In the genomic region with DNA sequence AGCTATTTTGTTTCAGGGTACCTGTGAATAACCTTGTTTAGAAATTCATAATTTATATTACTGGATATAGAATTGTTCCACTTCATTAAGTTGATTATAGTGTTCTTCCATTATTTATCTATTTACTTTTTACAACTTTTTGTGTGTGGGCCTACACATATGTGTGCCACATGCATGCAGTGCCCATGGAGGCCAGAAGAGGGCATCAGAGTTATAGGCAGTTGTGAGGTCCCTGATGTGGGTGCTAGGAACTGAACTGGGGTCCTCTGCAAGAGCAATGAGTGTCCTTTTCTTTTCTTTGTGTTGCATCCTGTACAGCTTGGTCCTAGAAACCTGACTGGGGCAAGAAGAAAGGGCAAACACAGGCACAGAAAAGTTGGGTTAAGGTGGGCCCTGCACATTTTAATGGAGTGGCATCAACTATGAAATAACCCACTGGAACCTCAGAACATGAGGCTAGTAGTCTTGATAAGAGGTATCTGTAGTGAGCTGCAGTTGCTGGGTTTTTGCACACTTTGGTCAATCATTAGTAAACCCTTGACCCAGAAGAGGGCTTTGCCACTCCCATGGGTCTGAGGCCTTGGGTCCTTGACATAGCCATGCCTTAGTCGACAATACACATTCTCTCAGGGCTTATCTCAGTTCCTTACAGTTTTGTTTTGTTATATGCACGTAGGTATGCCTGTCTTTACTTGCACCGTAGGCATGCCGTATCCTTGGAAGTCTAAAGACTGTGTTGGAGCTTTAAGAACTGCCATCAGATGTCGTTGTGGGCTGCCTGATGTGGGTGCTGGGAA, we compare ENCODE assay signal across 14 mouse cellular contexts. TPM values are rescaled to one million over a fixed set of nuclear protein-coding genes. Genes with fewer than 3 reads are reported as not detected.
A peak's percentile ranks its signal among the peaks of the same experiment; 100 is the strongest.
DNase-seq lines count a peak whose midpoint lies in the region; ATAC-seq and TF ChIP-seq lines count a peak whose summit lies in the region.
"Had no signal": no experiment of that assay in that cellular context is flagged by ENCODE, and none has a peak within 500 bp of the region (broad histone marks: within the 10 kb centered on the region; RNA-seq: fewer than 3 reads in every experiment).

No protein-coding gene starts in this region.

- H3K27ac ChIP-seq in kidney, embryonic 16.5 days (ENCODE audit: low read length): no peak overlapping the region
- H3K27ac ChIP-seq in stomach, postnatal 0 days (replicated peaks): no peak overlapping the region
- H3K27ac ChIP-seq: limb, embryonic 12.5 days; neural tube, embryonic 13.5 days had no signal

- H3K4me1 ChIP-seq in kidney, embryonic 16.5 days (ENCODE audit: insufficient read depth, low read length): peaks cover 10% of the 10 kb centered on the region; the same call in 1 of the 2 replicates
- H3K4me1 ChIP-seq in stomach, postnatal 0 days (replicated peaks; ENCODE audit: control insufficient read depth, insufficient read depth): no peaks in the 10 kb centered on the region

- H3K36me3 ChIP-seq in kidney, embryonic 16.5 days (ENCODE audit: insufficient read depth, low read length): no peaks in the 10 kb centered on the region
- H3K36me3 ChIP-seq in stomach, postnatal 0 days (ENCODE audit: control insufficient read depth, insufficient read depth, low read length): no peaks in the 10 kb centered on the region
- H3K36me3 ChIP-seq: limb, embryonic 12.5 days; midbrain, embryonic 10.5 days; neural tube, embryonic 13.5 days had no signal

- no peaks in the 10 kb centered on the region for H3K27me3 ChIP-seq in kidney, embryonic 16.5 days (ENCODE audit: insufficient read depth, low read length)
- H3K27me3 ChIP-seq in stomach, postnatal 0 days (ENCODE audit: control insufficient read depth, insufficient read depth, low read length): no peaks in the 10 kb centered on the region
- H3K27me3 ChIP-seq: limb, embryonic 12.5 days; neural tube, embryonic 13.5 days had no signal

- TF ChIP-seq EP300 in stomach, postnatal 0 days (optimal IDR thresholded peaks at IDR 0.05): no peak

- ATAC-seq in kidney, embryonic 16.5 days (ENCODE audit: low FRiP score, low TSS enrichment): no peak
- no peak for ATAC-seq in stomach, postnatal 0 days (ENCODE audit: low FRiP score, low TSS enrichment)

- peak; percentile 27 for DNase-seq in kidney, postnatal 10 days
- DNase-seq in thymus, postnatal 14 days: peak; percentile 24
- no peak for DNase-seq in thymus, postnatal 25 days
- peak; percentile 58 for DNase-seq in R1 (ENCODE audit: low read depth, low spot score)
- no peak for DNase-seq in stomach, postnatal 0 days (ENCODE audit: low spot score)
- DNase-seq in ovary, adult 18-20 months (ENCODE audit: low spot score): no peak
- DNase-seq in retina, postnatal 1 day: no peak
- DNase-seq: embryo, embryonic 11 days; right cerebral cortex, postnatal 25 days had no signal

- H3K9ac ChIP-seq in kidney, embryonic 16.5 days (replicated peaks; ENCODE audit: low read length): no peak overlapping the region
- H3K9ac ChIP-seq in stomach, postnatal 0 days (ENCODE audit: low read length): no peak overlapping the region

- no peak overlapping the region for H3K4me2 ChIP-seq in kidney, embryonic 16.5 days (replicated peaks; ENCODE audit: low read depth, low read length)
- no peak overlapping the region for H3K4me2 ChIP-seq in stomach, postnatal 0 days (replicated peaks; ENCODE audit: low read depth)

- WGBS in kidney, embryonic 16.5 days: 93% methylated on average over 5 of the region's 5 CpGs
- WGBS in stomach, postnatal 0 days: 95% methylated on average over 5 of the region's 5 CpGs

- peak; percentile 49 for TF ChIP-seq CTCF in stomach, postnatal 0 days (IDR thresholded peaks at IDR 0.05; ENCODE audit: low read depth)

- no peak overlapping the region for H3K4me3 ChIP-seq in kidney, embryonic 16.5 days (ENCODE audit: low read length)
- no peak overlapping the region for H3K4me3 ChIP-seq in stomach, postnatal 0 days (ENCODE audit: low read depth, low read length)

- 0 out of 2 replicates have a peak, but pooled peaks cover 5% of the 10 kb centered on the region for H3K9me3 ChIP-seq in kidney, embryonic 16.5 days (ENCODE audit: low read length)
- no peaks in the 10 kb centered on the region for H3K9me3 ChIP-seq in stomach, postnatal 0 days (ENCODE audit: control insufficient read depth, low read length)
- H3K9me3 ChIP-seq: midbrain, embryonic 10.5 days; neural tube, embryonic 13.5 days had no signal

RNA-seq across cellular contexts. Expression of gene Heatr5a, which starts 1.3 kb away (rescaled TPM):
- 9.4 and 10.5 TPM in 2 replicates for polyA plus RNA-seq in kidney, embryonic 16.5 days (2015; fragmentation: Nextera tagmentation; extraction: Ambion mirVana)
- 4.1 and 4.5 TPM in 2 replicates for polyA plus RNA-seq in stomach, postnatal 0 days (2015; fragmentation: Nextera tagmentation; extraction: Ambion mirVana)

RNA-seq across cellular contexts. Expression of gene Dtd2, which starts 33.8 kb away (rescaled TPM):
- 26.6 and 28.7 TPM in 2 replicates for polyA plus RNA-seq in kidney, embryonic 16.5 days (2015; fragmentation: Nextera tagmentation; extraction: Ambion mirVana)
- 22.5 and 23.1 TPM in 2 replicates for polyA plus RNA-seq in stomach, postnatal 0 days (2015; fragmentation: Nextera tagmentation; extraction: Ambion mirVana)

RNA-seq across cellular contexts. Expression of gene Gpr33, which starts 55.4 kb away (rescaled TPM):
- polyA plus RNA-seq in kidney, embryonic 16.5 days (2015; fragmentation: Nextera tagmentation; extraction: Ambion mirVana): not detected in 2 replicates
- not detected in 2 replicates for polyA plus RNA-seq in stomach, postnatal 0 days (2015; fragmentation: Nextera tagmentation; extraction: Ambion mirVana)
- polyA plus RNA-seq: hindbrain, embryonic 11.5 days; limb, embryonic 12.5 days; midbrain, embryonic 10.5 days; neural tube, embryonic 13.5 days had no signal

Comparison
In these comparisons a context has a peak if more than half of its experiments do, and no peak if none do; other contexts are left out.
1. DNase-seq: peak in kidney, postnatal 10 days (single experiment), thymus, postnatal 14 days (single experiment) and R1 (single experiment); none in thymus, postnatal 25 days (single experiment), stomach, postnatal 0 days (single experiment), ovary, adult 18-20 months (single experiment) and retina, postnatal 1 day (single experiment).